Mouse (Mus musculus): ENCODE measurements around the gene Vps16. TPM values are rescaled to one million over a fixed set of nuclear protein-coding genes. Genes with fewer than 3 reads are reported as not detected.

The Vps16 gene
- 111 and 115 TPM in 2 replicates for total RNA-seq (2017)

GRCm38 (mm10) chr2:130424126-130424853 is at the start of gene Vps16, which contains the start of gene Pced1a:
Gene Vps16, plus strand, starts transcription at chr2:130424339.
Gene Pced1a, minus strand, starts transcription at chr2:130424701.
- peak; percentile 78 for ATAC-seq (replicated peaks; ENCODE audit: low read depth, poor library complexity, severe bottlenecking)

GRCm38 (mm10) chr2:130374951-130375350 is 49.2 kb upstream of the Vps16 start:
- ATAC-seq (replicated peaks; ENCODE audit: low read depth, poor library complexity, severe bottlenecking): no peak

- no peak for ATAC-seq (replicated peaks; ENCODE audit: low read depth, poor library complexity, severe bottlenecking)
Observed at GRCm38 (mm10) chr2:130383205-130383604, 40.9 kb upstream of the Vps16 start.

- no peak for ATAC-seq (replicated peaks; ENCODE audit: low read depth, poor library complexity, severe bottlenecking)
Observed at GRCm38 (mm10) chr2:130383895-130384294, 40.2 kb upstream of the Vps16 start.

- ATAC-seq (replicated peaks; ENCODE audit: low read depth, poor library complexity, severe bottlenecking): no peak
Observed at GRCm38 (mm10) chr2:130386212-130386611, 37.9 kb upstream of the Vps16 start.

GRCm38 (mm10) chr2:130388796-130389195 is 35.3 kb upstream of the Vps16 start:
- ATAC-seq (replicated peaks; ENCODE audit: low read depth, poor library complexity, severe bottlenecking): peak; percentile 73

- no peak for ATAC-seq (replicated peaks; ENCODE audit: low read depth, poor library complexity, severe bottlenecking)
Observed at GRCm38 (mm10) chr2:130390993-130391625, 33.0 kb upstream of the Vps16 start.

- no peak for ATAC-seq (replicated peaks; ENCODE audit: low read depth, poor library complexity, severe bottlenecking)
Observed at GRCm38 (mm10) chr2:130392836-130393235, 31.3 kb upstream of the Vps16 start.

GRCm38 (mm10) chr2:130395696-130396095 is 28.4 kb upstream of the Vps16 start:
- ATAC-seq (replicated peaks; ENCODE audit: low read depth, poor library complexity, severe bottlenecking): no peak

- peak; percentile 31 for ATAC-seq (replicated peaks; ENCODE audit: low read depth, poor library complexity, severe bottlenecking)
Observed at GRCm38 (mm10) chr2:130397186-130397985, 26.8 kb upstream of the Vps16 start, which contains the start of gene Cpxm1. Gene Cpxm1, minus strand, starts transcription at chr2:130397574.

GRCm38 (mm10) chr2:130398091-130398490 is 26.0 kb upstream of the Vps16 start:
- ATAC-seq (replicated peaks; ENCODE audit: low read depth, poor library complexity, severe bottlenecking): peak; percentile 80

GRCm38 (mm10) chr2:130400046-130400445 is 24.1 kb upstream of the Vps16 start:
- ATAC-seq (replicated peaks; ENCODE audit: low read depth, poor library complexity, severe bottlenecking): no peak

GRCm38 (mm10) chr2:130401891-130402290 is 22.2 kb upstream of the Vps16 start:
- ATAC-seq (replicated peaks; ENCODE audit: low read depth, poor library complexity, severe bottlenecking): no peak

GRCm38 (mm10) chr2:130404939-130405338 is 19.2 kb upstream of the Vps16 start, which contains the start of the genes Gm28372 and 1700020A23Rik:
Gene Gm28372, plus strand, starts transcription at chr2:130405239.
Gene 1700020A23Rik, plus strand, starts transcription at chr2:130405259.
- no peak for ATAC-seq (replicated peaks; ENCODE audit: low read depth, poor library complexity, severe bottlenecking)

- ATAC-seq (replicated peaks; ENCODE audit: low read depth, poor library complexity, severe bottlenecking): no peak
Observed at GRCm38 (mm10) chr2:130406178-130406577, 18.0 kb upstream of the Vps16 start, which contains the start of gene Tmem239. Gene Tmem239, plus strand, starts transcription at chr2:130406478.

- ATAC-seq (replicated peaks; ENCODE audit: low read depth, poor library complexity, severe bottlenecking): no peak
Observed at GRCm38 (mm10) chr2:130408194-130408593, 15.9 kb upstream of the Vps16 start.

GRCm38 (mm10) chr2:130411558-130412495 is 12.3 kb upstream of the Vps16 start:
- peak; percentile 89 for ATAC-seq (replicated peaks; ENCODE audit: low read depth, poor library complexity, severe bottlenecking)

- no peak for ATAC-seq (replicated peaks; ENCODE audit: low read depth, poor library complexity, severe bottlenecking)
Observed at GRCm38 (mm10) chr2:130412775-130413174, 11.4 kb upstream of the Vps16 start.

- ATAC-seq (replicated peaks; ENCODE audit: low read depth, poor library complexity, severe bottlenecking): peak; percentile 59
Observed at GRCm38 (mm10) chr2:130414094-130414856, 9.9 kb upstream of the Vps16 start.

Data from common myeloid progenitor, adult 5-6 weeks (primary cell).